Mouse (Mus musculus): ENCODE data around the gene Alad. TPM values are rescaled to one million over a fixed set of nuclear protein-coding genes. Genes with fewer than 3 reads are reported as not detected.
"Not testable (repeated sequence)": the region's sequence is repeated elsewhere in the genome, so short reads cannot be mapped to it uniquely, and the experiment has no call there.

The Alad gene
- total RNA-seq, 2 experiments from 2014 or later: 31.5 to 33.7 TPM

DNA sequence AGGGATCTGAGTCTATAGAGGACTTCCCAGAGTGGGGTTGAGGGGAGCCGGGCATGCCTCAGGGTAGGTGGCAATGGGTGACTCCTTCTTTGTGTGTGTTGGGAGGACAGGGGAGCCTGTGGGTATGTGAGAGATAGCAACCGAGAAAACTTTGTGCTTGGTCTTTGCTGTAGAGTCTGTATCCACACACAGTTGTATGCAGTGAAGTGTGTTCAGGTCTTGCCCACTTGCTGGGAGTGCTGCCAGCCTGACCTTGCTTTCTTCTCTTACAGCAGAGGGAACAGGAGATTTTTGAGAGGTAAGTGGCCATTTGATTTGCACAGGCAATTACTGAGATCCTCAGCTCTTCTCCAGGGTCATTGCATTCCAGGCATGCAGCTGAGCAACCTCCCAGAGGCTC is 31.8 kb downstream of the Alad start:
- no peak for DNase-seq (ENCODE audit: low spot score in 2 of 2)

DNA sequence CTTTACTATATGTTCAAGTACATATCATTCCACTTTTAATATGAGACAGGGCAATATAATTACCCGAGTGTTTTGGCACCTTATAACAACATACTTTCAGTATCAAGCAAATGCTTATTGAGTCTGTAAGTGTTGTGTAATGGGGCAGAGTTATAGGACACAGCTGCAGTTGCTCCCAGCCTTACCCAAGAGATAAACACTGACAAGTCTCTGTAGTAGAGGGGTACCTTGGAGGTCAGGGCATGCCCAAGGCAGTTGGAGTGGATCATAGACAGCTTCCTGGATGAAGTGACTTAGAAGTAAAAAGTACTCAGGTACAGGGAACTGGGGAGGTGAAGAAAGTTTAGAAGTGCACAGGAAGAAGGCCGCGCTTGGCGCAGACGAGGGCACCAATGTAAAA is 32.5 kb downstream of the Alad start:
- no peak for DNase-seq (ENCODE audit: low spot score in 2 of 2)

DNA sequence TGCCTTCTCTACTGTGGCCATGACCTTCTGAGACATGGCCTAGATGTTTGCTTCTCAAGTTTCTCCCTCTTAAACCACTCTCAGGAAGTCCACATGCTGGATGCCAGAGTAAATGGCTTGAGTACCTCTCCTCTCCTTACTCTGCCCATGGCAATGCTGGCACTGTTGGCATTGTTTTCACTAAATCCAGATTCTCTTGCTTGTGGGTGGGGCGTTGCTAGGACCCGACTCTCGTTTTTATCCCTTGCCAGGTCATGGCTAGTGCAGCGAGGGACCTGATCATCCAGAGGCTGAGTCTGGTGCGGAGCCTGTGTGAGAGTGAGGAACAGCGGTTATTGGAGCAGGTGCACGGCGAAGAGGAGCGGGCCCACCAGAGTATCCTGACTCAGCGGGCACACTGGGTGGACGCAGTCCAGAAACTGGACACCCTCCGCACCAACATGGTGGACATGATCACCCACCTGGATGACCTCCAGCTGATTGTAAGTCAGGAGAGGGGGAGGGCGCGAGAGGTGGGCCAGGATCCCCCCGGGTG is 33.5 kb downstream of the Alad start:
- no peak for DNase-seq (ENCODE audit: low spot score in 2 of 2)

DNA sequence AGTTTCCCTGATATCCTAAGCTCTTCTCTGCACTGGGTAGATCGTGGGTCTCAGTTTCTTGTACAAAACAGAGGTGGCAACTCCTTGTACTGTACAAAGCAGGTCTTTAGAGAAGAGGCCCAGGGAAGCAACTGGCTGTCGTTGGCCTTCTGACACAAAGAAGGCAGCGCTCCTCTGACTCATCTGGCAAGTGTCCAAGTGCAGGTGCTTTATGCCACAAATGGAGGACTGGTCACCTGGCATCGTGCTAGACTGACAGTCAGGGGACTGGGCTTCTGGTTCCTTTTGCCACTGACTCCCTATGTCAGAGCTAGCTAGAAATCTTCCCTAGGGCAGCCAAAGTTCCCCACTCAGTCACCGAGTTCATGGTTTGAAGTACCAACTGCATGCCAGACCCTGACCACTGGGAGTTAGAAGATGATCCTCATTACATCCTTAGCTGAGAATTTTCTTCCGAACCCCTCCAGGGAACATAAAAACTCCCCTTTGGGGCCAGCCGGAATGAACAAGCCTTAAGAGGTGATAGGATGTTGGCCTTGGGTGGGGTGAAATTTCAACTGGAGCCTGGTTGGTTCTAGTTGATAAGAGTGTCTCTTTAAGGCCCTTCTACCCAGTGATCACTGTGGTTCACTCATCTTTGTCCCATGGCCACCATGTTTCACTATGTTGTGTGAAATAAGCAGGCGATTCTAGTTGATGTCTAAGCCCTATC is 34.1 kb downstream of the Alad start:
- DNase-seq (ENCODE audit: low spot score in 2 of 2): no peak

DNA sequence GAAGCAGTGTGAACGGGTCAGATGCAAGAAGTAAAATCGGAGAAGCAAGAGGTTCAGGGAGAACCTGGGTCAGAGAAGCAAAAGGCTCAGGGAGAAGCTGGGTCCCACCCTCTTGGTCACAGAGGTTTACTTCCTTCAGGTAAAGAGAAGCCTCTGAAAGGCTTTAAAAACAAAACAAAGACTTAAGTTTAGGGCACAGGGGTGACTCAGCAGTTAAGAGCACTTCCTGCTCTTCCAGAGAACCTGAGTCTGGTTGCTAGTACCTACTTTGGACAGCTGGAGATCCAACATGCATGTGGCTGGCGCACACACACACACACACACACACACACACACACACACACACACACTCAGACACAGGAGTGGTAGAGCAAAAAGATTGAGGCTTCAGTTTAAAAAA is 34.8 kb downstream of the Alad start:
- no peak for DNase-seq (ENCODE audit: low spot score in 2 of 2)

DNA sequence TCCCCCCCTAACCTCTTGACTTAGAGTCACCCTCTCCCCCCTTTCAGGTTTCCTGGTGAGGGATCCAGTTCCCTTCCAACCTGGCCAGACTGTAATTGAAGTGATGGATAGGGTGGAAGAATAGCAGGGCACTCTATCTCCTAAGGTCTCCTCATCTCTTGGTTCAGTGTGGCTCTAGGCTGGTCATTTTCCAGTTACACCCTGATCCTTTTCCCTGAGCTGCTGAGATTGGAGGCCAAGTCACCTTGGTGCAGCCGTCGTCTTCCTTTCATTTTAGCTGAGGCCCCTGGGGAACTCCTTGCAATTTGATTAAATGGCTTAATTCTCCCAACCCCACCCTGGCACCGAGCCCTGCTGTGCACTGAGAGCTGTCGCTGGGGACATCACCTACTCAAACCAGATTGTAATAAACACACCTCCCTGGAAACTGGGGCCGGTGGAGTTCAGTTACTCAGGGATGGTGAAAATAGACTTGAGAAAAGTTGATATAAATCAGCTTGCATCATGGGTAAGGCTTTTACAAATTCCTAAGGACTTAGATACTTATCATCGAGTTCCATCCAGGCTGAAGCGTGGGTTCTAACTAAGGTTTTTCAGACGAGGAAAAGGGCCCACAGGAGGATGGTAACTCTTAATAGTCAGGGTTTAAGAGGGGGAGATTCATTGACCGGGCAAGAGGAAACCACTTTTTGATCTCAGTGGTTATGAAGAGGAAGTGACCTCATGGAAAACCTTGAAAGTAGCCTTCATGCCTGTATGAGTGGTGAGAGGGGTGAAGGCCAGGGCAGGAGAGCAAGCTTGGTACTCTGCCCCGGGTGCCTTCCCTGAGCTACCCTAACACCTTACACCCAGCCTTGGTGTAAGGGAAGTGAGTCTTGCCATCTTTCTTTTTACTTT is 38.8 kb downstream of the Alad start:
- no peak for DNase-seq (ENCODE audit: low spot score in 2 of 2)

DNA sequence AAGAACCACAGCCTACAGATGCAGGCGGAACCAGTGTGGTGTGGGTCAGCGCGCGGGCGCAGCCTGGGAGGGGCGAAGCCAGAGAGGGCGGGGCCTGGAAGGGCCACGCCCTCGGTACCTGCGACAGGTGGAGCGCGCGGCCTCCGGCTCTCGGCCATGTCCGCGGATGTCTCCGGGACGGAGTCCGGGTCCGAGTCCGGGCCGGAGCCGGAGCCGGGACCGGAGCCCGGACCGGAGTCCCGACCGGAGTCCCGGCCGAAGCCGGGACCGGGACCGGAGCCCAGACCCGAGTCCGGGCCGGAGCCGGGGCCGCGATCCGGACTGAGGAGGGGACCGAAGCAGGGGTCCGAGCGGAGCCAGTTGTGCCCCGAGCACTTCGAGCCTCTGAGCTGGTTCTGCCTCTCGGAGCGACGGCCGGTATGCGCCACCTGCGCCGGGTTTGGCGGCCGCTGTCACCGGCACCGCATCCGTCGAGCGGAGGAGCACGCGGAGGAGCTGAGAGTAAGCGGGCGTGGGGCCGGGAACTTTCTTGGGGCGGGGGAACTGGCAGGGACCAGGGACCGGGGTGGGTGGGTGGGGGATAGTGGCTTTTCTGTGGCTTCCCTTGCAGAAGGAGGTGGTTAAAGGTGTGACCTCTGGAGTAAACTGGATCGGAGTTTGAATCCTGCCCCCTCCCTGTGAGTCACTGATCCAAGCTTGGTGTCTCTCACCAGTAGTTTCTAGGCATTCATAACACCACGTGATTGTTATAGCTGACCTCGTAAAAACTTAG is 39.6 kb downstream of the Alad start, which contains the start of gene Bspry:
Bspry (plus strand) TSS at position 117 of the 772 bp plus-strand sequence.
- DNase-seq (ENCODE audit: low spot score in 2 of 2): no peak

DNA sequence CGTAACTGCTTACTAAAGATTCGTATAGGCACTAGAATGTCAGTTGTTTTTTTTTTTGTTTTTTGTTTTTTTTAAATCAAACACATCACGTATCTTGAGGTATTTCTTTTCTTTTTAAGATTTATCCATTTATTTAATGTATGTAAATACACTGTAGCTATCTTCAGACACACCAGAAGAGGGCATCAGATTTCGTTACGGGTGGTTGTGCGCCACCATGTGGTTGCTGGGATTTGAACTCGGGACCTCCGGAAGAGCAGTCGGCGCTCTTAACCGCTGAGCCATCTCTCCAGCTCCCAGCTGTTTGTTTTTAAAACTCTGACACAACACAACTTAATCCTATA is 40.2 kb downstream of the Alad start:
- not testable (repeated sequence) for DNase-seq (ENCODE audit: low spot score in 2 of 2)

DNA sequence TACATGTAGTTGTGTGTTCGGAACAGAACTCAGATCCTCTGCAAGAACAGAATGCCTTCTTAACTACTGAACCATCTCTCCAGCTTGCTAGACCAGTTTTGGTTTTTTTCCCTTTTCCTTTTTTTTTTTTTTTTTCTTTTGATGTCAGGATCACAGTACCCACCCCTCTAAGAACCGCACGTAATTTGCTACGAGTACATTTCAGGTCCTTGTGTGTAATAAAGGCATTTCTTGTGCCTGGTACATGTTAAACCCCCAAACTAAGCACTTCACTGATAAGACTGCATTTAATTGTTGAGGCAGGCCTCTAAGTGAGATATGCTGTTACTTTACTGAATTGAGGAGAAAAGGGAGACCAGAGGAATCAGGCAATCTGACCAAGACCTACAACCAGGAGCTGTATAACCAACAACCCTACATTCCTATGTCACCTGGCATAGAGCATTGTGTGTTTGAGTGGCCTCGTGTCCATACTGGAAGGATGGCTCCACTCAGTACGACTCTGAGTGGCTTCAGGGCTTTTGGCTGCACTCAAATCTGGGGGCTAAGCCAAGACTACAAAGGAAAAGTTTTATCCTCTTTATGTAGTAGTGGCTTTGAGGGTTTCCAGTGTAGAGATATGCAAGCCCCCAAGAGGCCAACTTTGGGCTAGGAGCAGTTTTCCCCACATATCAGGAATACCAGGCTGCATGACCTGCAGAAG is 42.0 kb downstream of the Alad start:
- DNase-seq (ENCODE audit: low spot score in 2 of 2): no peak

DNA sequence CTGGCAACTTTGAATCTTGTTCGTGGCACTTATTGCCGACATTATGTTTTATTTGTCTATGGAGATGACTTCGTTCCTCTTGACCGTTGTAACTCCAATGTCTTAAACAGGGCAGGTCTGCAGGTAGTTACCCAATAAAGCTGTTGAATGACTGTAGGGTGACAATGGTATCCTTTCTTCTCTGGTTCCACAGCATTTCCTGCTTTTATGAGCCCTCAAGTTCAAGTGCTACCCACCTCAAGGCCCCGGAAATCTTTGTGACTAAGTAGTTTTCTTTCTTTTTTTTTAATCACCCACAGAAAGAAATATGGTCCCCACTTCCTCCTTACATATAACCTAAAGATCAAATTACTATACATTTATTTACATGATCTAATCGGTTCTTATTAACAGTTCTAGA is 43.9 kb downstream of the Alad start:
- DNase-seq (ENCODE audit: low spot score in 2 of 2): no peak

DNA sequence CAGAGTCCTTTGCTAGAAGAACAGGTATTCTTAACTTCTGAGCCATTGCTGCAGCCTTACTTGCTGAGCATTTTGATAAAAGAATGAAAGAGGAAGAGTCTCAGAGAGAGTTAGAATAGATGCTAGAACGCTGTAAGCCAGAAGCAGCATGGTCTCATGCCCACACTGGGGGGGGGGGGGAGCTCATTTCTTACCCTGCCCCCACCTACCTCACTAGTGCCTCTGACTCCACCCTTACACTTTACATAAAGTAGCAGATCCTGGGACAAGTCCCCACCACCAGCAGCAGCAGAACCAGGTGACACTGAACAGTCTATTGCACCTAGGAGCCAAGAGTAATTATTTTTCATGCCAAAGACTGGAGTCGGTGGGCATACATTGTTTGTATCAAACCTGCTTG is 44.6 kb downstream of the Alad start:
- DNase-seq (ENCODE audit: low spot score in 2 of 2): no peak

DNA sequence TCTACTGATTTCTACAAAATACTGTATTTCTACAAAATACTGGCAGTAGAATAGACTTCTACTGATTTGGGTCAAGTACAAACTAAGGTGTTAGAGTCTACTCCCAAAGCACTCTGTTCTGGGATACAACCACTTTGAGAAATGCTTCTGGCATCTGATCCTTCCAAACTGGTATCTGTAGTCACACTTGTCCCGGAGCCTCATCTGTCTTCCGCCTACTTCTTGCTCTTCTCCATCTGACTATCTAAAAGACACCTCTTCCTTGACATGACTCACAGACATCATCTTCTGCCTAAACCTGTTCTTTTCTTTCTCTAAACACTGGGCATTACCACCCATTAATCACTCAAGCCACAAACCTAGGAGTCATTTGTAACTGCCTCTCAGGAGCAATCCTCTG is 47.6 kb downstream of the Alad start:
- peak in 1 of 2 experiments; percentile 36 for DNase-seq (ENCODE audit: low spot score in 2 of 2)

DNA sequence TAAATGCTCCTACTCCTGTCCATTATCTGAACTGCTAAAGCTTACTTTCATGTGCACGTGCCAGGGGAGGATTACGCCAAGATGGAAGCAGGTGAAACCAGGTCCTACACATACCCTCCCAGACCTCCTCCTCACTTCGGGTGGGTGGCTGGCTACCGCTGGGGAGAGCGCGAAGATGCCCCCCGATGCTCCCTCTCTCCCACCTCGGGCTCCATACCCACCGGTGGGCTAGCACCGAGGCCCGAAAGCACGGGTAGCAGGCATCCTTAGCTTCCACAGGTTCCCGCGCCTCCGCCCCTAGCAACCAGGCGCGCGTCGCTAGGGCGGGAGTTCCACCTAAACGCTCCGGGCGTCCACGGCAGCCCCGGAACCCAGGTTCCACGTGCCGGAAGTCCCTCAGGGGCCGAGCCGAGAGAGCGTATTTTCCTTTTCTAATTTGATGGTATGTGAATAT is 49.1 kb downstream of the Alad start, which contains the start of gene Wdr31:
Wdr31 (minus strand) TSS at position 299 of the 454 bp plus-strand sequence.
- peak; percentile 78 to 84 for DNase-seq (ENCODE audit: low spot score in 2 of 2)

DNA sequence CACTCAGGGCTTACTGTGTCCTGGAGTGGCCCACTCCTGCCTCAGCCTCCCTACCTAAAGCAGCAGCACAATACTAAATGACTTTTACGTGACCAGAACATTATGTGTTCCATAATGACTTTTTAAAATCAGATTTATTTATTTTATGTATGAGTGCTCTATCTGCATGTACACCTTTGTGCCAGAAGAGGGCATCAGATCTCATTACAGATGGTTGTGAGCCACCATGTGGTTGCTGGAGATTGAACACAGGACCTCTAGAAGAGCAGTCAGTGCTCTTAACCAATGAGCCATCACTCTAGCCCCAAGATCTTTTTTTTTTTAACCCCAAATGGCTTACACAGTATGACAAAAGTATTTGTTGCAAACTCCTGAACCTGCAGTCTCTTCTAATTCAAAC is 51.6 kb downstream of the Alad start:
- no peak for DNase-seq (ENCODE audit: low spot score in 2 of 2)

DNA sequence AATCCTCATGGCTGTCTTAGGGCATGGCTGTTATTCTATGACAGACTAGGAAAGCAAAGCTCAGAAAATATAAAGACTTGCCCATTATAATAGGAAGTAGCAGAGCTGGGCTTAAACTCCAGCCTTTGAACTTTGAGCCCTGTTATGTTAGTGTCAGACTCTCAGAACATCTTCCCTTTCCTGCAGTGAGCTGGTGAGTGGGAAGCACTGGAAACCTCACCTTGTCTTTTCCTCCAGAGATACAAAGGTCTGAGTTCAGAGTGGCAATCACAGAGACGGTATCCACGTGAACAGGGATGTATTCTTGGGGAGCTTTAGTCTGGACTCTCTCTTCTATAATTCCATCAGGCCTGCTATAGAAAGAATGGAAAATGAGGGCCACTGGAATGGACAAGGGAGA is 56.6 kb downstream of the Alad start:
- DNase-seq (ENCODE audit: low spot score in 2 of 2): no peak

DNA sequence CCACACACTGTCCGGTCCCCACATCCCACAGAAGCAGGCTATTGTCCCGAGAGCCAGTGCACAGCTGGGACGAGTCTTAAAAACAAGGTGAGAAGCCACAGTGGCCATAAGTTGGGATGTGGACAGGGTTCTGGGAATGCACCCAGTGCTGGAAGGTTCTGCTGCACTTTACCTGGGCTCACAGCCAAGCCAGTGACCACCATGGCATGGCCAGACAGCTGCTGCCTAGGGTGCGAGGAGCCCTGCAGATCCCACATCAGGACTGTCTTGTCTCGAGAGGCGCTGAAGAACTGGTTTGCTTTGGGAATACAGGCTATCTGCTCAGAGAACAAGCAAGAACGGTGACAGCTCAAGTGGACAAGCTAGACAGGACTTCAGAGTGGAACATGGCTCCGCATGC is 59.4 kb downstream of the Alad start:
- DNase-seq (ENCODE audit: low spot score in 2 of 2): no peak

Other genes starting within 250 kb of the Alad start
- 10 to 100 TPM; 38.2 to 38.4 TPM for gene Fkbp15, start 159.4 kb downstream of the Alad start, total RNA-seq (2021)
- 10 to 100 TPM; 10.5 to 11.2 TPM for gene Slc31a1, start 159.2 kb downstream of the Alad start, total RNA-seq (2021)
- 10 to 100 TPM; 48.0 to 48.8 TPM for gene Cdc26, start 111.3 kb downstream of the Alad start, total RNA-seq (2021)
- gene Prpf4, start 111.1 kb downstream of the Alad start, total RNA-seq (2021): 10 to 100 TPM; 12.8 to 13.5 TPM
- not detected for gene Rnf183, start 84.7 kb downstream of the Alad start, total RNA-seq (2021)
- 1 to 10 TPM; 6.1 to 8.5 TPM for gene Wdr31, start 49.0 kb downstream of the Alad start, total RNA-seq (2021)
- gene Bspry, start 39.9 kb downstream of the Alad start, total RNA-seq (2021): under 1 TPM; 0.25 to 0.72 TPM
- gene Hdhd3, start 16.5 kb downstream of the Alad start, total RNA-seq (2021): 10 to 100 TPM in 1 of 2 experiments, 1 to 10 TPM in 1; 9.3 to 11.1 TPM
- gene Pole3, start 5.2 kb upstream of the Alad start, total RNA-seq (2021): 10 to 100 TPM; 26.4 to 26.9 TPM
- gene 4933430I17Rik, start 5.5 kb upstream of the Alad start, total RNA-seq (2021): under 1 TPM; 0.52 to 0.53 TPM
- 10 to 100 TPM; 20.6 to 22.2 TPM for gene Rgs3, start 39.9 kb upstream of the Alad start, total RNA-seq (2021)

All from layer of hippocampus, adult 18-20 months (tissue).